Mouse (Mus musculus): ENCODE results near the gene Ccdc155. TPM values are rescaled to one million over a fixed set of nuclear protein-coding genes. Genes with fewer than 3 reads are reported as not detected.

Ccdc155 gene
- polyA plus RNA-seq, 1 experiment = 0.20 TPM

DNA sequence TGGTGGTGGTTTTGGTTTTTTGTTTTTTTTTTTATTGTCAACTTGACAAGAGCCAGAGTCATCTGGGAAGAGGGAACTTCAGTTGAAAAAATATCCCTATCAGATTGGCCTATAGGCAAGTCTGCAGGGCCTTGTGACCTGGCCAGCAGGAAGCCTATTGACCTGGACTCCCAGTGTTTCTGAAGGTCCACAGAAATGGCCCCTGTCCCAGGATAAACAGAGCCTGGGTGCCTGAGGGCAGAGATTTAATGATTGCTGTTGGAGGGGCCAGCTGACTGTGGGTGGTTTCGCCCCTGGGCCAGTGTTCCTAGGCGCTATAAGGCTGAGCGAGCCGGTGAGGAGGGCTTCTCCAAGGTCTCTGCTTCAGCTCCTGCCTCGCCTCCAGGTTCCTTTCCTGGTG lies 9.0 kb upstream of the Ccdc155 start:
- no peak overlapping the region for H3K4me3 ChIP-seq (ENCODE audit: extremely low read depth, insufficient read depth, insufficient read length)
- H3K27me3 ChIP-seq (ENCODE audit: control insufficient read depth, insufficient read depth, low read length) = peaks cover 8% of the 10 kb centered on the region
- H3K4me1 ChIP-seq (ENCODE audit: control insufficient read depth, insufficient read depth, insufficient read length) = peaks cover 17% of the 10 kb centered on the region; the same call in 1 of the 2 replicates
- no peak for DNase-seq (ENCODE audit: low read depth in 1 of 2, low spot score in 2 of 2)
- no peak for TF ChIP-seq CTCF (IDR thresholded peaks at IDR 0.05; ENCODE audit: extremely low read depth, insufficient read depth, insufficient read length, insufficient replicate concordance)
- TF ChIP-seq POLR2A (IDR thresholded peaks at IDR 0.05; ENCODE audit: low read depth, low read length) = no peak
- WGBS = 95% methylated on average over 5 of the region's 5 CpGs
- H3K36me3 ChIP-seq (ENCODE audit: control insufficient read depth, insufficient read depth, low read length) = no peaks in the 10 kb centered on the region
- H3K27ac ChIP-seq (ENCODE audit: insufficient read depth, low read length) = no peak overlapping the region

DNA sequence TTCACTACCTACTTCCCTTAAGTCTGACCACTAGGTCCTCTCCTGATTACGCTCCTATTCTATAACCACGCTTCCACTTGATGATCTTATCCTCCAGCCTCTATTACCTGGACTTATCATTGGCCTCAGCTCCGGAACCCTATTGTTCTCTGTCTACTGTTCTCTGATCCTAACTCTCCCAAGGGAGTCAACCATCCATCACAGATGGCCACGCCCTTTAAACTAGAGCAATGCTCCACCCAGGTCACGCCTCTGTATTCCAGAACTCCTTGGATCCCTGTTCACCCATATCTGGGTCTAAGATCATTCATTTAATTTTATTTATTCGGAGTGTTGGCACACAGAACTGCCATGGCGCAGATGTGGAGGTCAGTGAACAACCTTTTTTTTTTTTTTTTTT lies 7.7 kb upstream of the Ccdc155 start:
- Histone ChIP-seq H3K36me3 (ENCODE audit: control insufficient read depth, insufficient read depth, low read length) (no peaks in the 10 kb centered on the region), H3K27ac (ENCODE audit: insufficient read depth, low read length) (no peak overlapping the region), H3K4me3 (ENCODE audit: extremely low read depth, insufficient read depth, insufficient read length) (no peak overlapping the region), H3K27me3 (ENCODE audit: control insufficient read depth, insufficient read depth, low read length) (peaks cover 8% of the 10 kb centered on the region), H3K4me1 (ENCODE audit: control insufficient read depth, insufficient read depth, insufficient read length) (peaks cover 17% of the 10 kb centered on the region; the same call in 1 of the 2 replicates)
- DNase-seq (ENCODE audit: low read depth in 1 of 2, low spot score in 2 of 2) = no peak
- WGBS = 90% methylated on average over 7 of the region's 7 CpGs
- TF ChIP-seq CTCF (IDR thresholded peaks at IDR 0.05; ENCODE audit: extremely low read depth, insufficient read depth, insufficient read length, insufficient replicate concordance) (no peak), POLR2A (IDR thresholded peaks at IDR 0.05; ENCODE audit: low read depth, low read length) (no peak)

DNA sequence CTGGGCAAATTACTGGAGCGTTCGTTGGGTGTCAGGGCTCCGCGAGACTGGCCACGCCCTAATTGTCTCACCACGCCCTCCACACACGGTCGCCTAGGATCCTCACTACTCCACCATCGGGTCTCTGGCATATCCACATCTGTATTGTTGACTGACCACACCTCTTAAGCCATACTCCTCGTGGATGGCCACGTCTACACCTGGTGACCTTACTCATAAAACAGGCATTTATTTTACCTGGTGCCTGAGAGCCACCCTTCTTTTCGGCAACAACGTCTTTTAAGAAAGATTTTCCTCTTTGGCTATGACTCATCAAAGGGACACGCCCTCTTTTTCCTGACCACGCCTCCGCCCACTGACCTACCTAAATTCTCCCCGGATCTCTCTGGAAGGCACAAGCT lies 7.2 kb upstream of the Ccdc155 start, which contains the start of gene Dkkl1:
Gene Dkkl1 (minus strand): TSS at position 297 of the 401 bp plus-strand sequence.
- Histone ChIP-seq H3K4me1 (ENCODE audit: control insufficient read depth, insufficient read depth, insufficient read length) (peaks cover 17% of the 10 kb centered on the region; the same call in 1 of the 2 replicates), H3K36me3 (ENCODE audit: control insufficient read depth, insufficient read depth, low read length) (no peaks in the 10 kb centered on the region), H3K27ac (ENCODE audit: insufficient read depth, low read length) (no peak within 1 kb of the TSS), H3K4me3 (ENCODE audit: extremely low read depth, insufficient read depth, insufficient read length) (peak within 1 kb of the TSS; percentile 27; the same call in 1 of the 2 replicates), H3K27me3 (ENCODE audit: control insufficient read depth, insufficient read depth, low read length) (peaks cover 8% of the 10 kb centered on the region)
- no peak for TF ChIP-seq POLR2A (IDR thresholded peaks at IDR 0.05; ENCODE audit: low read depth, low read length)
- TF ChIP-seq CTCF (IDR thresholded peaks at IDR 0.05; ENCODE audit: extremely low read depth, insufficient read depth, insufficient read length, insufficient replicate concordance) = no peak
- WGBS = 6% methylated on average over 17 of the region's 17 CpGs
- no peak for DNase-seq (ENCODE audit: low read depth in 1 of 2, low spot score in 2 of 2)

DNA sequence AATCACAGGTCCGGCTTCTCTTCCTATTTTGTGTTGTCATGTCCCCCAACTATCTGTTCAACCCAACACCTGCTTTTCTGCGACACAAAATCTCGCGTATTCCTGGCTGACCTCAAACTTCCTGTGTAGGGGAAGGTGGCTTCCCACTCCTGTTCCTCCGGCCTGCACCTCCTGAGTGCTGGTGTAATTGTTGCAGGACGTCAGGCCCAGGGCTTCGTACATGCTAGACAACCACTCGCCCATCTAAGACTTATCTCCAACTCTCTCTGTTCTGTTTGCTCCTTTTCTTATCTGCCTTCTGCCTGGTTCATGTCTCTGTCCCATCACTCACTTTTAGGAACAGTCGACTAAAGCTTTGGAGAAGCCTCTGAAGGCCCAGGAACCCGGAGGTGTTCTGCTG lies 6.4 kb upstream of the Ccdc155 start:
- no peak for DNase-seq (ENCODE audit: low read depth in 1 of 2, low spot score in 2 of 2)
- H3K36me3 ChIP-seq (ENCODE audit: control insufficient read depth, insufficient read depth, low read length) = no peaks in the 10 kb centered on the region
- 12% methylated on average over 10 of the region's 10 CpGs for WGBS
- H3K27ac ChIP-seq (ENCODE audit: insufficient read depth, low read length) = no peak overlapping the region
- H3K27me3 ChIP-seq (ENCODE audit: control insufficient read depth, insufficient read depth, low read length) = peaks cover 4% of the 10 kb centered on the region
- H3K4me3 ChIP-seq (ENCODE audit: extremely low read depth, insufficient read depth, insufficient read length) = no peak overlapping the region
- TF ChIP-seq CTCF (IDR thresholded peaks at IDR 0.05; ENCODE audit: extremely low read depth, insufficient read depth, insufficient read length, insufficient replicate concordance) = no peak
- no peak for TF ChIP-seq POLR2A (IDR thresholded peaks at IDR 0.05; ENCODE audit: low read depth, low read length)
- H3K4me1 ChIP-seq (ENCODE audit: control insufficient read depth, insufficient read depth, insufficient read length) = peaks cover 13% of the 10 kb centered on the region; the same call in 1 of the 2 replicates

DNA sequence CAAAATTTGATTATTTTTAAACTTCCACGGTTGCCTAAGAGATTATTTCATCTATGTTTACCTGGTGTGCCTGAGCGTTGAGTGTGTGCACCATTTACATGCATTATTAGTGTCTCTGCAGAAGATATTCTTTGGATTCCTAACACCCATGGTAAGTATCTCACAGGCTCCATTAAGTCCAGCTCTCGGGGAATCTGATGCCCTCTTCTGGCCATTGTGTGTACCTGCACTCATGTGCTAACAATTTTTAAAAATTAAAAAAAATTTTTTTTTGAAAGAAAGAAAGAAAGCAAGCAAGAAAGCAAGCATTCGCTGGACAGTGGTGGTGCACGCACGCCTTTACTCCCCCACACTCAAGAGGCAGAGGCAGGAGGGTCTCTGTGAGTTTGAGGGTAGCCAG lies 3.6 kb upstream of the Ccdc155 start:
- H3K27ac ChIP-seq (ENCODE audit: insufficient read depth, low read length) = no peak overlapping the region
- H3K27me3 ChIP-seq (ENCODE audit: control insufficient read depth, insufficient read depth, low read length) = no peaks in the 10 kb centered on the region
- no peaks in the 10 kb centered on the region for H3K36me3 ChIP-seq (ENCODE audit: control insufficient read depth, insufficient read depth, low read length)
- no peak for DNase-seq (ENCODE audit: low read depth in 1 of 2, low spot score in 2 of 2)
- H3K4me3 ChIP-seq (ENCODE audit: extremely low read depth, insufficient read depth, insufficient read length) = no peak overlapping the region
- H3K4me1 ChIP-seq (ENCODE audit: control insufficient read depth, insufficient read depth, insufficient read length) = peaks cover 12% of the 10 kb centered on the region; the same call in 1 of the 2 replicates
- WGBS = 88% methylated on average over 6 of the region's 6 CpGs
- no peak for TF ChIP-seq CTCF (IDR thresholded peaks at IDR 0.05; ENCODE audit: extremely low read depth, insufficient read depth, insufficient read length, insufficient replicate concordance)
- TF ChIP-seq POLR2A (IDR thresholded peaks at IDR 0.05; ENCODE audit: low read depth, low read length) = no peak

DNA sequence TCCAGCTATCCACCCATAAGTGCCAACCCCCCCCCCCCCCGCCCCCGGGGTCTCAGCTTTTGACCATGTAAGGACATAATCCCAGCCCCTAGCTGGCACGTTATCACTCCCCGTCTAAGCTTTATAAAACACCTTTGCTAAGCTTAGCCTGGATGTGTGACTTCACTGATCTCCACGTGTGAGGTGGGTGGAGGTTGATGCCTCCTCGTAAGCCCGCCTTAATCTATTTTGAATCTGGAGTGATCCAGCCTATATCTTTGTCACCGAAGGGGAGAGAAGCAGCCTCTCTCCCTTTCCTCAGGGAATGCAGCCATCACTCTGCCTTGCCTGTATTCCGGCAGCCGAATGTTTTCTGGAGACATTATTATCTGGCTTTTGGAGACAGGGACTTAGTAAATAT lies 2.0 kb downstream of the Ccdc155 start:
- no peak for TF ChIP-seq POLR2A (IDR thresholded peaks at IDR 0.05; ENCODE audit: low read depth, low read length)
- no peak for TF ChIP-seq CTCF (IDR thresholded peaks at IDR 0.05; ENCODE audit: extremely low read depth, insufficient read depth, insufficient read length, insufficient replicate concordance)
- WGBS = 78% methylated on average over 10 of the region's 10 CpGs

DNA sequence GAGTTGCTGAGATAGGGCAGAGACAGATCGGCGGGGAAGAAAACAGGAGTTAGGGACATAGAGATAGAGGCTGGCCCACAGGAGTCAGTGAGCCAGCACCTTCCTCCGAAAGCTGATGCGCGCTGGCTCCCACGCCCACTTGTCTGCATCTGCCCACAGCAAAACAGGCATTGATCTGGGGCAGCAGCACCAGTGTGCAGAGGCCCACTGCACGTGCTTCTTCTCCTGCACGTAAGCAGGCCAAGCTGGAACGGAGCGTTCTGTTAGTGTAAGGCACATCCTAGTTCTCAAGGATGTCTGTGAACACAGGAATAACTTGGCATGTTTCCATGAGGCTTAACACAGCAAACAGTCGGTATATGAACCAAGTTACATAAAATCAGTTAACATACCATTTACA lies 5.7 kb downstream of the Ccdc155 start:
- Histone ChIP-seq H3K4me1 (ENCODE audit: control insufficient read depth, insufficient read depth, insufficient read length) (no peaks in the 10 kb centered on the region), H3K36me3 (ENCODE audit: control insufficient read depth, insufficient read depth, low read length) (no peaks in the 10 kb centered on the region), H3K4me3 (ENCODE audit: extremely low read depth, insufficient read depth, insufficient read length) (no peak overlapping the region), H3K27ac (ENCODE audit: insufficient read depth, low read length) (no peak overlapping the region), H3K27me3 (ENCODE audit: control insufficient read depth, insufficient read depth, low read length) (no peaks in the 10 kb centered on the region)
- TF ChIP-seq POLR2A (IDR thresholded peaks at IDR 0.05; ENCODE audit: low read depth, low read length) (no peak), CTCF (IDR thresholded peaks at IDR 0.05; ENCODE audit: extremely low read depth, insufficient read depth, insufficient read length, insufficient replicate concordance) (no peak)
- 88% methylated on average over 11 of the region's 11 CpGs for WGBS
- DNase-seq (ENCODE audit: low read depth in 1 of 2, low spot score in 2 of 2) = no peak

More for the DNA sequence above, 2.0 kb downstream of the Ccdc155 start:
- Histone ChIP-seq H3K4me1 (ENCODE audit: control insufficient read depth, insufficient read depth, insufficient read length) (peaks cover 4% of the 10 kb centered on the region; the same call in 1 of the 2 replicates), H3K4me3 (ENCODE audit: extremely low read depth, insufficient read depth, insufficient read length) (no peak overlapping the region), H3K27ac (ENCODE audit: insufficient read depth, low read length) (no peak overlapping the region), H3K36me3 (ENCODE audit: control insufficient read depth, insufficient read depth, low read length) (no peaks in the 10 kb centered on the region), H3K27me3 (ENCODE audit: control insufficient read depth, insufficient read depth, low read length) (no peaks in the 10 kb centered on the region)
- DNase-seq (ENCODE audit: low read depth in 1 of 2, low spot score in 2 of 2) = no peak

All from spleen, adult 2 months (tissue).